Mouse (Mus musculus) left cerebral cortex, postnatal 10 days (tissue): ENCODE measurements around the gene C3. TPM values are rescaled to one million over a fixed set of nuclear protein-coding genes. Genes with fewer than 3 reads are reported as not detected.
A peak's percentile ranks its signal among the peaks of the same experiment; 100 is the strongest.

Experiments
- DNase-seq, 2 experiments: peaks; one replicate each; pipeline ENCODE4 v3.0.0; 2021 to 2022; ENCODE audit warnings: low spot score in 2 of 2, mixed read lengths in 1 of 2; ENCODE audit errors: extremely low spot score in 1 of 2
- intact Hi-C: fragments of 180-260 bp; cut with DNase I; formaldehyde crosslinking; loops from one replicate; pipeline ENCODE4 v1.15.1; 2025
- total RNA-seq, 2 experiments: library from RNA; stranded (reverse); gene quantifications; 2 replicates each; pipeline ENCODE4 v1.2.3; 2021

Gene C3
- total RNA-seq, 2 experiments from 2014 or later: 0.62 to 0.67 TPM

GRCm38 (mm10) chr17:57230728-57231125 is 2.8 kb upstream of the C3 start:
- intact Hi-C loops: no loop called here
- no peak for DNase-seq

- intact Hi-C loops: no loop called here
- no peak for DNase-seq
These were observed 2.2 kb upstream of the C3 start for GRCm38 (mm10) chr17:57229851-57230727.

GRCm38 (mm10) chr17:57228873-57229272 is 937 bp upstream of the C3 start:
- intact Hi-C loops: no loop called here
- DNase-seq: no peak

- no peak for DNase-seq
- intact Hi-C loops: no loop called here
These were observed 468 bp downstream of the C3 start for GRCm38 (mm10) chr17:57227468-57227867.

- no peak for DNase-seq
- intact Hi-C loops: no loop called here
These were observed 4.6 kb downstream of the C3 start for GRCm38 (mm10) chr17:57223313-57223712.

- intact Hi-C loops: no loop called here
- DNase-seq: peak in 1 of 2 experiments; percentile 8
These were observed 6.0 kb downstream of the C3 start for GRCm38 (mm10) chr17:57221911-57222310.

GRCm38 (mm10) chr17:57219884-57220207 is 8.1 kb downstream of the C3 start:
- DNase-seq: peak in 1 of 2 experiments; percentile 27
- intact Hi-C loops: loop anchor here (2.0 kb wide), 1 partner anchor 115 kb away; no protein-coding TSS in a partner anchor

- peak; percentile 30 to 83 for DNase-seq
- intact Hi-C loops: loop anchor here (2.0 kb wide), 1 partner anchor 115 kb away; no protein-coding TSS in a partner anchor
These were observed 8.6 kb downstream of the C3 start for GRCm38 (mm10) chr17:57219167-57219883.

GRCm38 (mm10) chr17:57218335-57218900 is 9.5 kb downstream of the C3 start:
- DNase-seq: peak in 1 of 2 experiments; percentile 15
- intact Hi-C loops: loop anchor here (2.0 kb wide), 1 partner anchor 116 kb away; no protein-coding TSS in a partner anchor

- DNase-seq: peak in 1 of 2 experiments; percentile 22
- intact Hi-C loops: no loop called here
These were observed 13.1 kb downstream of the C3 start for GRCm38 (mm10) chr17:57214676-57215387.

GRCm38 (mm10) chr17:57211501-57211900 is 16.4 kb downstream of the C3 start:
- DNase-seq: no peak

GRCm38 (mm10) chr17:57209330-57209729 is 18.6 kb downstream of the C3 start:
- intact Hi-C loops: no loop called here
- no peak for DNase-seq

More at GRCm38 (mm10) chr17:57211501-57211900, 16.4 kb downstream of the C3 start:
- intact Hi-C loops: no loop called here

- no peak for DNase-seq
- intact Hi-C loops: no loop called here
These were observed 20.0 kb downstream of the C3 start for GRCm38 (mm10) chr17:57207938-57208337.

- intact Hi-C loops: no loop called here
- no peak for DNase-seq
These were observed 25.9 kb downstream of the C3 start for GRCm38 (mm10) chr17:57201841-57202724.

- no peak for DNase-seq
- intact Hi-C loops: no loop called here
These were observed 29.7 kb downstream of the C3 start for GRCm38 (mm10) chr17:57198252-57198651.

GRCm38 (mm10) chr17:57195326-57196010 is 32.5 kb downstream of the C3 start:
- DNase-seq: no peak
- intact Hi-C loops: no loop called here

GRCm38 (mm10) chr17:57194771-57195170 is 33.2 kb downstream of the C3 start:
- DNase-seq: no peak
- intact Hi-C loops: no loop called here
